Mouse (Mus musculus) olfactory bulb, adult 2 months (tissue): ENCODE data around the gene Tet1. TPM values are rescaled to one million over a fixed set of nuclear protein-coding genes. Genes with fewer than 3 reads are reported as not detected.

ENCODE experiments used
- H3K27ac ChIP-seq: fragments of 200-500 bp; 2 replicates; pipeline ENCODE4 v1.5.1; 2012; ENCODE audit warnings: low read depth, low read length; ENCODE audit not compliant: insufficient read depth
- H3K4me1 ChIP-seq: fragments of 200-500 bp; 2 replicates; pipeline ENCODE4 v1.6.1; 2012; ENCODE audit warnings: low read length; ENCODE audit not compliant: control insufficient read depth, insufficient read depth
- H3K4me3 ChIP-seq: fragments of 200-500 bp; 2 replicates; pipeline ENCODE4 v1.5.1; 2012; ENCODE audit warnings: mild to moderate bottlenecking, low read depth, low read length, moderate library complexity; ENCODE audit not compliant: insufficient read depth
- CTCF ChIP-seq: fragments of 200-500 bp; IDR thresholded peaks from 2 replicates; pipeline ENCODE4 v1.5.1; 2012; ENCODE audit warnings: low read depth, mild to moderate bottlenecking, low read length, moderate library complexity; ENCODE audit not compliant: insufficient read depth
- POLR2A ChIP-seq: fragments of 200-500 bp; IDR thresholded peaks from 2 replicates; pipeline ENCODE4 v1.6.1; 2012; ENCODE audit warnings: mild to moderate bottlenecking, low read depth, low read length, moderate library complexity; ENCODE audit not compliant: insufficient read depth
- WGBS: fragments of 180-500 bp; shearing (Covaris S2); methylation state at CpG from one replicate; pipeline ENCODE4 v1.1.7; 2018; 5-methylcytosine and 5-hydroxymethylcytosine counted together
- polyA plus RNA-seq: library from polyadenylated mRNA; stranded (reverse); fragments of >200 nt; gene quantifications from 2 replicates; pipeline ENCODE4 v1.2.4, GENCODE M21; 2012; ENCODE audit warnings: low replicate concordance; ENCODE audit not compliant: missing spikeins, insufficient read depth, insufficient read length

The Tet1 gene
- polyA plus RNA-seq, 1 experiment: not detected

- Histone ChIP-seq H3K27ac (no peak overlapping the region), H3K4me1 (peaks cover 19% of the 10 kb centered on the region), H3K4me3 (no peak overlapping the region)
- WGBS: 93% methylated on average over 1 of the region's 1 CpGs
- TF ChIP-seq CTCF (no peak), POLR2A (no peak)
Observed at GRCm38 (mm10) chr10:62884517-62884916, 24.3 kb downstream of the Tet1 start.

GRCm38 (mm10) chr10:62883933-62884372, 24.8 kb downstream of the Tet1 start:
- H3K4me1 ChIP-seq: peaks cover 19% of the 10 kb centered on the region
- H3K4me3 ChIP-seq: no peak overlapping the region
- TF ChIP-seq CTCF (no peak), POLR2A (no peak)
- no peak overlapping the region for H3K27ac ChIP-seq
- WGBS: 30% methylated on average over 9 of the region's 9 CpGs

GRCm38 (mm10) chr10:62881211-62881610, 27.6 kb downstream of the Tet1 start:
- H3K4me1 ChIP-seq: peaks cover 6% of the 10 kb centered on the region; the same call in 1 of the 2 replicates
- no peak overlapping the region for H3K27ac ChIP-seq
- H3K4me3 ChIP-seq: no peak overlapping the region
- WGBS: 52% methylated on average over 5 of the region's 5 CpGs
- TF ChIP-seq CTCF (no peak), POLR2A (no peak)

GRCm38 (mm10) chr10:62878056-62878455, 30.7 kb downstream of the Tet1 start:
- WGBS: 92% methylated on average over 13 of the region's 13 CpGs
- H3K4me3 ChIP-seq: no peak overlapping the region
- no peak for TF ChIP-seq CTCF
- TF ChIP-seq POLR2A: no peak
- H3K4me1 ChIP-seq: no peaks in the 10 kb centered on the region
- no peak overlapping the region for H3K27ac ChIP-seq

- WGBS: 93% methylated on average over 4 of the region's 4 CpGs
- Histone ChIP-seq H3K4me3 (no peak overlapping the region), H3K4me1 (no peaks in the 10 kb centered on the region), H3K27ac (no peak overlapping the region)
- TF ChIP-seq POLR2A (no peak), CTCF (no peak)
Observed at GRCm38 (mm10) chr10:62875565-62875964, 33.2 kb downstream of the Tet1 start.

GRCm38 (mm10) chr10:62874828-62875227, 34.0 kb downstream of the Tet1 start:
- 81% methylated on average over 4 of the region's 4 CpGs for WGBS
- TF ChIP-seq POLR2A (no peak), CTCF (no peak)
- Histone ChIP-seq H3K4me3 (no peak overlapping the region), H3K27ac (no peak overlapping the region), H3K4me1 (no peaks in the 10 kb centered on the region)

- WGBS: 13% methylated on average over 11 of the region's 11 CpGs
- Histone ChIP-seq H3K4me1 (peaks cover 13% of the 10 kb centered on the region), H3K27ac (peak overlapping the region; percentile 96), H3K4me3 (peak overlapping the region; percentile 73)
- TF ChIP-seq CTCF (no peak), POLR2A (0 out of 2 replicates have a peak, but pooled peaks have one; percentile 26)
Observed at GRCm38 (mm10) chr10:62866035-62866791, 42.6 kb downstream of the Tet1 start.

GRCm38 (mm10) chr10:62865167-62866034, 43.4 kb downstream of the Tet1 start:
- Histone ChIP-seq H3K4me3 (peak overlapping the region; percentile 73), H3K4me1 (peaks cover 13% of the 10 kb centered on the region), H3K27ac (peak overlapping the region; percentile 96)
- peak; percentile 35 for TF ChIP-seq POLR2A
- no peak for TF ChIP-seq CTCF
- WGBS: under 1% methylated on average over 28 of the region's 28 CpGs

- Histone ChIP-seq H3K4me1 (peaks cover 13% of the 10 kb centered on the region), H3K27ac (no peak overlapping the region), H3K4me3 (peak overlapping the region; percentile 34)
- TF ChIP-seq CTCF (no peak), POLR2A (no peak)
- WGBS: 14% methylated on average over 3 of the region's 3 CpGs
Observed at GRCm38 (mm10) chr10:62863563-62863962, 45.2 kb downstream of the Tet1 start.
